Mouse (Mus musculus) forebrain, embryonic 15.5 days (tissue): ENCODE measurements around the gene Rflna. TPM values are rescaled to one million over a fixed set of nuclear protein-coding genes. Genes with fewer than 3 reads are reported as not detected.

Experiments used
- ATAC-seq: fragments of 200-750 bp; cut with Nextera tagmentation; replicated peaks from 2 replicates; pipeline ENCODE4 v1.8.0; 2017; ENCODE audit warnings: mild to moderate bottlenecking, moderate TSS enrichment, moderate library complexity
- H3K27ac ChIP-seq: fragments of 300-500 bp; sonication (generic); replicated peaks from 2 replicates; pipeline ENCODE4 v1.5.1; 2015; ENCODE audit warnings: mild to moderate bottlenecking, inconsistent platforms
- H3K27me3 ChIP-seq: fragments of 300-500 bp; sonication (generic); 2 replicates; pipeline ENCODE4 v1.6.1; 2015; ENCODE audit warnings: inconsistent platforms
- H3K36me3 ChIP-seq: fragments of 300-500 bp; sonication (generic); 2 replicates; pipeline ENCODE4 v1.6.1; 2015; ENCODE audit warnings: mild to moderate bottlenecking, inconsistent platforms
- H3K4me1 ChIP-seq: fragments of 300-500 bp; sonication (generic); 2 replicates; pipeline ENCODE4 v1.6.1; 2015; ENCODE audit warnings: inconsistent platforms
- H3K4me2 ChIP-seq: fragments of 300-500 bp; sonication (generic); replicated peaks from 2 replicates; pipeline ENCODE4 v1.6.1; 2015; ENCODE audit warnings: mild to moderate bottlenecking, inconsistent platforms
- H3K4me3 ChIP-seq: fragments of 300-500 bp; sonication (generic); 2 replicates; pipeline ENCODE4 v1.5.1; 2015; ENCODE audit warnings: mild to moderate bottlenecking, inconsistent platforms
- H3K9ac ChIP-seq: fragments of 300-500 bp; sonication (generic); replicated peaks from 2 replicates; pipeline ENCODE4 v1.6.1; 2015; ENCODE audit warnings: mild to moderate bottlenecking, inconsistent platforms
- H3K9me3 ChIP-seq: fragments of 300-500 bp; sonication (generic); 2 replicates; pipeline ENCODE4 v1.6.1; 2016; ENCODE audit warnings: inconsistent platforms
- WGBS: fragments of 180-500 bp; shearing (Covaris S2); methylation state at CpG from one replicate; pipeline ENCODE4 v1.1.7; 2015; ENCODE audit warnings: mixed read lengths; 5-methylcytosine and 5-hydroxymethylcytosine counted together
- polyA plus RNA-seq: library from polyadenylated mRNA; unstranded; fragments of >200 nt; fragmentation: Nextera tagmentation; extraction: Ambion mirVana; gene quantifications from 2 replicates; pipeline ENCODE4 v1.2.1, GENCODE M21; 2015

Gene Rflna
- polyA plus RNA-seq = 2.5 and 2.8 TPM in 2 replicates

- H3K4me1 ChIP-seq = peaks cover 20% of the 10 kb centered on the region
- H3K4me3 ChIP-seq = peak within 1 kb of the TSS; percentile 29
- H3K4me2 ChIP-seq = peak within 1 kb of the TSS; percentile 44
- no peaks in the 10 kb centered on the region for H3K9me3 ChIP-seq
- ATAC-seq = no peak
- peaks cover 10% of the 10 kb centered on the region; the same call in 1 of the 2 replicates for H3K27me3 ChIP-seq
- H3K36me3 ChIP-seq = no peaks in the 10 kb centered on the region
- 2% methylated on average over 40 of the region's 41 CpGs for WGBS
- H3K27ac ChIP-seq = no peak within 1 kb of the TSS
- 0 out of 2 replicates have a peak within 1 kb of the TSS, but pooled peaks have one; percentile 14 for H3K9ac ChIP-seq
These were observed at the start of gene Rflna for GRCm38 (mm10) chr5:125002969-125003872. Gene Rflna, plus strand, starts transcription at chr5:125003221.

- Histone ChIP-seq H3K9me3 (no peaks in the 10 kb centered on the region), H3K9ac (no peak overlapping the region), H3K36me3 (no peaks in the 10 kb centered on the region), H3K27me3 (no peaks in the 10 kb centered on the region), H3K4me2 (no peak overlapping the region), H3K27ac (peak overlapping the region; percentile 78), H3K4me1 (peaks cover 30% of the 10 kb centered on the region), H3K4me3 (no peak overlapping the region)
- no peak for ATAC-seq
- 74% methylated on average over 8 of the region's 8 CpGs for WGBS
These were observed 48.4 kb upstream of the Rflna start for GRCm38 (mm10) chr5:124954404-124955305.

GRCm38 (mm10) chr5:124957491-124957890, 45.5 kb upstream of the Rflna start:
- no peak overlapping the region for H3K4me2 ChIP-seq
- 77% methylated on average over 5 of the region's 5 CpGs for WGBS
- H3K9me3 ChIP-seq = no peaks in the 10 kb centered on the region
- H3K4me1 ChIP-seq = peaks cover 30% of the 10 kb centered on the region
- no peaks in the 10 kb centered on the region for H3K27me3 ChIP-seq
- no peaks in the 10 kb centered on the region for H3K36me3 ChIP-seq
- no peak overlapping the region for H3K4me3 ChIP-seq
- no peak overlapping the region for H3K27ac ChIP-seq
- ATAC-seq = no peak
- H3K9ac ChIP-seq = no peak overlapping the region

GRCm38 (mm10) chr5:124959099-124959498, 43.9 kb upstream of the Rflna start:
- no peak for ATAC-seq
- 96% methylated on average over 4 of the region's 4 CpGs for WGBS

GRCm38 (mm10) chr5:124960131-124960901, 42.7 kb upstream of the Rflna start:
- Histone ChIP-seq H3K4me2 (no peak overlapping the region), H3K4me3 (no peak overlapping the region), H3K9ac (no peak overlapping the region), H3K27me3 (no peaks in the 10 kb centered on the region), H3K36me3 (no peaks in the 10 kb centered on the region), H3K4me1 (peaks cover 19% of the 10 kb centered on the region), H3K27ac (peak overlapping the region; percentile 73), H3K9me3 (no peaks in the 10 kb centered on the region)
- 43% methylated on average over 18 of the region's 18 CpGs for WGBS
- ATAC-seq = peak; percentile 38

More at GRCm38 (mm10) chr5:124959099-124959498, 43.9 kb upstream of the Rflna start:
- Histone ChIP-seq H3K4me2 (no peak overlapping the region), H3K36me3 (no peaks in the 10 kb centered on the region), H3K27ac (no peak overlapping the region), H3K27me3 (no peaks in the 10 kb centered on the region), H3K4me3 (no peak overlapping the region), H3K4me1 (peaks cover 21% of the 10 kb centered on the region), H3K9me3 (no peaks in the 10 kb centered on the region), H3K9ac (no peak overlapping the region)

- no peak for ATAC-seq
- Histone ChIP-seq H3K4me3 (no peak overlapping the region), H3K9ac (no peak overlapping the region), H3K27me3 (no peaks in the 10 kb centered on the region), H3K4me2 (no peak overlapping the region), H3K4me1 (peaks cover 19% of the 10 kb centered on the region), H3K27ac (no peak overlapping the region), H3K9me3 (no peaks in the 10 kb centered on the region), H3K36me3 (no peaks in the 10 kb centered on the region)
- 87% methylated on average over 8 of the region's 8 CpGs for WGBS
These were observed 41.6 kb upstream of the Rflna start for GRCm38 (mm10) chr5:124961433-124961832.

GRCm38 (mm10) chr5:124962761-124963160, 40.3 kb upstream of the Rflna start:
- H3K4me1 ChIP-seq = peaks cover 23% of the 10 kb centered on the region
- H3K4me2 ChIP-seq = no peak overlapping the region
- WGBS = 49% methylated on average over 7 of the region's 7 CpGs
- H3K36me3 ChIP-seq = no peaks in the 10 kb centered on the region
- H3K9ac ChIP-seq = no peak overlapping the region
- H3K4me3 ChIP-seq = no peak overlapping the region
- H3K27me3 ChIP-seq = no peaks in the 10 kb centered on the region
- no peaks in the 10 kb centered on the region for H3K9me3 ChIP-seq
- H3K27ac ChIP-seq = no peak overlapping the region
- no peak for ATAC-seq

- Histone ChIP-seq H3K9me3 (no peaks in the 10 kb centered on the region), H3K27ac (peak overlapping the region; percentile 32; the same call in 1 of the 2 replicates), H3K9ac (no peak overlapping the region), H3K27me3 (no peaks in the 10 kb centered on the region), H3K4me3 (no peak overlapping the region), H3K4me2 (no peak overlapping the region), H3K36me3 (no peaks in the 10 kb centered on the region), H3K4me1 (peaks cover 23% of the 10 kb centered on the region)
- 0 out of 2 replicates have a peak, but pooled peaks have one; percentile 19 for ATAC-seq
- 69% methylated on average over 22 of the region's 22 CpGs for WGBS
These were observed 39.0 kb upstream of the Rflna start for GRCm38 (mm10) chr5:124963806-124964672.

GRCm38 (mm10) chr5:124966622-124967332, 36.2 kb upstream of the Rflna start:
- WGBS = 79% methylated on average over 14 of the region's 14 CpGs
- no peak overlapping the region for H3K4me2 ChIP-seq
- ATAC-seq = no peak
- H3K9me3 ChIP-seq = no peaks in the 10 kb centered on the region
- no peaks in the 10 kb centered on the region for H3K36me3 ChIP-seq
- H3K27me3 ChIP-seq = no peaks in the 10 kb centered on the region
- H3K27ac ChIP-seq = 0 out of 2 replicates have a peak overlapping the region, but pooled peaks have one; percentile 20
- no peak overlapping the region for H3K4me3 ChIP-seq
- H3K4me1 ChIP-seq = peaks cover 10% of the 10 kb centered on the region; the same call in 1 of the 2 replicates
- no peak overlapping the region for H3K9ac ChIP-seq

- WGBS = 42% methylated on average over 8 of the region's 8 CpGs
- Histone ChIP-seq H3K4me2 (no peak overlapping the region), H3K27me3 (no peaks in the 10 kb centered on the region), H3K4me3 (no peak overlapping the region), H3K36me3 (no peaks in the 10 kb centered on the region), H3K4me1 (0 out of 2 replicates have a peak, but pooled peaks cover 4% of the 10 kb centered on the region), H3K9ac (no peak overlapping the region), H3K9me3 (no peaks in the 10 kb centered on the region), H3K27ac (no peak overlapping the region)
- no peak for ATAC-seq
These were observed 33.2 kb upstream of the Rflna start for GRCm38 (mm10) chr5:124969790-124970189.
